Mouse (Mus musculus): Measurements from ENCODE around the gene Hdgfl2. TPM values are rescaled to one million over a fixed set of nuclear protein-coding genes. Genes with fewer than 3 reads are reported as not detected.
A peak's percentile ranks its signal among the peaks of the same experiment; 100 is the strongest.
"Not testable (repeated sequence)": the region's sequence is repeated elsewhere in the genome, so short reads cannot be mapped to it uniquely, and the experiment has no call there.

The Hdgfl2 gene
- total and polyA plus RNA-seq, 2 experiments from 2014 or later: 96.4 to 114 TPM

GRCm38 (mm10) chr17:56102927-56103326 is 23.5 kb downstream of the Hdgfl2 start:
- no peak for DNase-seq
- H3K36me3 ChIP-seq (ENCODE audit: insufficient read depth): peaks cover 60% of the 10 kb centered on the region

GRCm38 (mm10) chr17:56103465-56104285 is 24.2 kb downstream of the Hdgfl2 start:
- no peak for TF ChIP-seq CTCF (IDR thresholded peaks at IDR 0.05; ENCODE audit: low read depth)
- Histone ChIP-seq H3K4me2 (ENCODE audit: low read depth) (no peak overlapping the region), H3K9ac (no peak overlapping the region), H3K4me3 (ENCODE audit: low read depth, low read length) (no peak overlapping the region), H3K27ac (ENCODE audit: low read depth, low read length) (no peak overlapping the region), H3K9me3 (ENCODE audit: low read length) (no peaks in the 10 kb centered on the region), H3K36me3 (ENCODE audit: insufficient read depth) (peaks cover 56% of the 10 kb centered on the region), H3K4me1 (ENCODE audit: insufficient read depth) (no peaks in the 10 kb centered on the region), H3K27me3 (ENCODE audit: insufficient read depth, low read length) (no peaks in the 10 kb centered on the region)
- WGBS: 96% methylated on average over 8 of the region's 8 CpGs
- no peak for DNase-seq
- ATAC-seq: no peak

More at GRCm38 (mm10) chr17:56102927-56103326, 23.5 kb downstream of the Hdgfl2 start:
- no peaks in the 10 kb centered on the region for H3K4me1 ChIP-seq (ENCODE audit: insufficient read depth)
- H3K9ac ChIP-seq: no peak overlapping the region
- no peak overlapping the region for H3K4me3 ChIP-seq (ENCODE audit: low read depth, low read length)
- H3K9me3 ChIP-seq (ENCODE audit: low read length): no peaks in the 10 kb centered on the region
- no peak overlapping the region for H3K4me2 ChIP-seq (ENCODE audit: low read depth)
- no peak for TF ChIP-seq CTCF (IDR thresholded peaks at IDR 0.05; ENCODE audit: low read depth)
- no peak overlapping the region for H3K27ac ChIP-seq (ENCODE audit: low read depth, low read length)
- no peaks in the 10 kb centered on the region for H3K27me3 ChIP-seq (ENCODE audit: insufficient read depth, low read length)
- 96% methylated on average over 9 of the region's 9 CpGs for WGBS
- no peak for ATAC-seq

GRCm38 (mm10) chr17:56104821-56105220 is 25.4 kb downstream of the Hdgfl2 start:
- not testable (repeated sequence) for H3K4me1 ChIP-seq (ENCODE audit: insufficient read depth); H3K4me3 ChIP-seq (ENCODE audit: low read depth, low read length); ATAC-seq; H3K9ac ChIP-seq; H3K27ac ChIP-seq (ENCODE audit: low read depth, low read length); DNase-seq; H3K27me3 ChIP-seq (ENCODE audit: insufficient read depth, low read length); H3K9me3 ChIP-seq (ENCODE audit: low read length); H3K4me2 ChIP-seq (ENCODE audit: low read depth)
- 96% methylated on average over 2 of the region's 5 CpGs for WGBS
- peaks cover 47% of the 10 kb centered on the region for H3K36me3 ChIP-seq (ENCODE audit: insufficient read depth)

GRCm38 (mm10) chr17:56106436-56106835 is 27.0 kb downstream of the Hdgfl2 start:
- 96% methylated on average over 4 of the region's 4 CpGs for WGBS
- H3K9me3 ChIP-seq (ENCODE audit: low read length); H3K27ac ChIP-seq (ENCODE audit: low read depth, low read length); ATAC-seq; H3K27me3 ChIP-seq (ENCODE audit: insufficient read depth, low read length); H3K9ac ChIP-seq; H3K4me3 ChIP-seq (ENCODE audit: low read depth, low read length); H3K4me2 ChIP-seq (ENCODE audit: low read depth); H3K4me1 ChIP-seq (ENCODE audit: insufficient read depth); DNase-seq: not testable (repeated sequence)
- peaks cover 31% of the 10 kb centered on the region for H3K36me3 ChIP-seq (ENCODE audit: insufficient read depth)

GRCm38 (mm10) chr17:56106981-56107380 is 27.5 kb downstream of the Hdgfl2 start:
- no peak for TF ChIP-seq CTCF (IDR thresholded peaks at IDR 0.05; ENCODE audit: low read depth)
- Histone ChIP-seq H3K4me3 (ENCODE audit: low read depth, low read length) (no peak overlapping the region), H3K27ac (ENCODE audit: low read depth, low read length) (no peak overlapping the region), H3K9ac (no peak overlapping the region), H3K27me3 (ENCODE audit: insufficient read depth, low read length) (no peaks in the 10 kb centered on the region), H3K36me3 (ENCODE audit: insufficient read depth) (peaks cover 25% of the 10 kb centered on the region), H3K4me2 (ENCODE audit: low read depth) (no peak overlapping the region), H3K4me1 (ENCODE audit: insufficient read depth) (no peaks in the 10 kb centered on the region), H3K9me3 (ENCODE audit: low read length) (no peaks in the 10 kb centered on the region)
- WGBS: 78% methylated on average over 4 of the region's 4 CpGs
- DNase-seq (no peak), ATAC-seq (no peak)

GRCm38 (mm10) chr17:56107736-56108135 is 28.3 kb downstream of the Hdgfl2 start:
- Histone ChIP-seq H3K27me3 (ENCODE audit: insufficient read depth, low read length) (no peaks in the 10 kb centered on the region), H3K27ac (ENCODE audit: low read depth, low read length) (no peak overlapping the region), H3K4me1 (ENCODE audit: insufficient read depth) (no peaks in the 10 kb centered on the region), H3K9me3 (ENCODE audit: low read length) (no peaks in the 10 kb centered on the region), H3K9ac (no peak overlapping the region), H3K36me3 (ENCODE audit: insufficient read depth) (peaks cover 18% of the 10 kb centered on the region), H3K4me2 (ENCODE audit: low read depth) (no peak overlapping the region), H3K4me3 (ENCODE audit: low read depth, low read length) (no peak overlapping the region)
- ATAC-seq: no peak
- DNase-seq: no peak
- WGBS: 78% methylated on average over 2 of the region's 2 CpGs
- TF ChIP-seq CTCF (IDR thresholded peaks at IDR 0.05; ENCODE audit: low read depth): no peak

- no peaks in the 10 kb centered on the region for H3K27me3 ChIP-seq (ENCODE audit: insufficient read depth, low read length)
- ATAC-seq (peak; percentile 17; the same call in 1 of the 2 replicates), DNase-seq (no peak)
- H3K36me3 ChIP-seq (ENCODE audit: insufficient read depth): peaks cover 10% of the 10 kb centered on the region; the same call in 1 of the 2 replicates
- 81% methylated on average over 6 of the region's 6 CpGs for WGBS
- H3K4me2 ChIP-seq (ENCODE audit: low read depth): no peak overlapping the region
- H3K9ac ChIP-seq: no peak overlapping the region
- no peak overlapping the region for H3K27ac ChIP-seq (ENCODE audit: low read depth, low read length)
- no peaks in the 10 kb centered on the region for H3K4me1 ChIP-seq (ENCODE audit: insufficient read depth)
- no peak for TF ChIP-seq CTCF (IDR thresholded peaks at IDR 0.05; ENCODE audit: low read depth)
- H3K4me3 ChIP-seq (ENCODE audit: low read depth, low read length): no peak overlapping the region
- H3K9me3 ChIP-seq (ENCODE audit: low read length): no peaks in the 10 kb centered on the region
Measured at GRCm38 (mm10) chr17:56108334-56109044, 29.1 kb downstream of the Hdgfl2 start.

Measured in forebrain, postnatal 0 days (tissue).